Mouse (Mus musculus) kidney, embryonic 16.5 days (tissue): ENCODE results near the gene Adam26b. TPM values are rescaled to one million over a fixed set of nuclear protein-coding genes. Genes with fewer than 3 reads are reported as not detected.
"Not testable (repeated sequence)": the region's sequence is repeated elsewhere in the genome, so short reads cannot be mapped to it uniquely, and the experiment has no call there.

Experiments used
- ATAC-seq: fragments of 200-750 bp; cut with Nextera tagmentation; 2 replicates; pipeline ENCODE4 v1.8.0; 2017; ENCODE audit warnings: moderate TSS enrichment; ENCODE audit not compliant: low FRiP score, low TSS enrichment
- H3K27ac ChIP-seq: fragments of 300-500 bp; sonication (generic); 2 replicates; pipeline ENCODE4 v1.5.1; 2014; ENCODE audit warnings: low read length
- H3K27me3 ChIP-seq: fragments of 300-500 bp; sonication (generic); 2 replicates; pipeline ENCODE4 v1.6.1; 2014; ENCODE audit warnings: low read length, control low read depth, mixed read lengths; ENCODE audit not compliant: insufficient read depth
- H3K36me3 ChIP-seq: fragments of 300-500 bp; sonication (generic); 2 replicates; pipeline ENCODE4 v1.6.1; 2014; ENCODE audit warnings: low read length, control low read depth, mixed read lengths; ENCODE audit not compliant: insufficient read depth
- H3K4me1 ChIP-seq: fragments of 300-500 bp; sonication (generic); 2 replicates; pipeline ENCODE4 v1.6.1; 2014; ENCODE audit warnings: low read length, control low read depth, mixed read lengths; ENCODE audit not compliant: insufficient read depth
- H3K4me2 ChIP-seq: fragments of 300-500 bp; sonication (generic); replicated peaks from 2 replicates; pipeline ENCODE4 v1.6.1; 2014; ENCODE audit warnings: low read depth, low read length
- H3K4me3 ChIP-seq: fragments of 300-500 bp; sonication (generic); 2 replicates; pipeline ENCODE4 v1.5.1; 2014; ENCODE audit warnings: mild to moderate bottlenecking, low read length
- H3K9ac ChIP-seq: fragments of 300-500 bp; sonication (generic); replicated peaks from 2 replicates; pipeline ENCODE4 v1.6.1; 2014; ENCODE audit warnings: low read length
- H3K9me3 ChIP-seq: fragments of 300-500 bp; sonication (generic); 2 replicates; pipeline ENCODE4 v1.6.1; 2016; ENCODE audit warnings: low read length, control low read depth
- WGBS: fragments of 180-500 bp; shearing (Covaris S2); extraction: QIAGEN DNeasy Blood & Tissue Kit; methylation state at CpG from one replicate; pipeline ENCODE4 v1.1.7; 2014; 5-methylcytosine and 5-hydroxymethylcytosine counted together
- polyA plus RNA-seq: library from polyadenylated mRNA; unstranded; fragments of >200 nt; fragmentation: Nextera tagmentation; extraction: Ambion mirVana; gene quantifications from 2 replicates; pipeline ENCODE4 v1.2.1, GENCODE M21; 2015

Gene Adam26b
- not detected in 2 replicates for polyA plus RNA-seq

GRCm38 (mm10) chr8:43528006-43528405 lies at the start of gene Adam26b:
TSS of gene Adam26b (minus strand) at chr8:43528106.
- H3K27me3 ChIP-seq, H3K9ac ChIP-seq, H3K36me3 ChIP-seq, H3K4me3 ChIP-seq, H3K27ac ChIP-seq, H3K9me3 ChIP-seq, ATAC-seq, H3K4me1 ChIP-seq, H3K4me2 ChIP-seq: not testable (repeated sequence)

GRCm38 (mm10) chr8:43576607-43577006 lies 48.7 kb upstream of the Adam26b start, which contains the start of gene Adam26a:
TSS of gene Adam26a (minus strand) at chr8:43576707.
- not testable (repeated sequence) for H3K4me1 ChIP-seq, ATAC-seq, H3K36me3 ChIP-seq, H3K9me3 ChIP-seq, H3K9ac ChIP-seq, H3K27me3 ChIP-seq, H3K27ac ChIP-seq, H3K4me3 ChIP-seq, H3K4me2 ChIP-seq
- whole genome bisulfite sequencing = 93% methylated on average over 2 of the region's 2 CpGs

Other genes starting within 250 kb of the Adam26b start
- not detected in 2 replicates for gene Zfp42, start 221.1 kb downstream of the Adam26b start, polyA plus RNA-seq
- gene Adam26a, start 48.6 kb upstream of the Adam26b start, polyA plus RNA-seq = not detected in 2 replicates
- gene Gm5346, start 99.2 kb upstream of the Adam26b start, polyA plus RNA-seq = not detected in 2 replicates
- not detected in 2 replicates for gene Adam34, start 181.9 kb upstream of the Adam26b start, polyA plus RNA-seq